Mouse (Mus musculus) kidney, adult 2 months (tissue): ENCODE results near the gene Phpt1. TPM values are rescaled to one million over a fixed set of nuclear protein-coding genes. Genes with fewer than 3 reads are reported as not detected.

Experiments
- DNase-seq: peaks from one replicate; pipeline ENCODE4 v3.0.0; 2021
- H3K27ac ChIP-seq: fragments of 200-500 bp; 2 replicates; pipeline ENCODE4 v1.5.1; 2012; ENCODE audit warnings: low read depth, low read length, control low read depth, inconsistent platforms; ENCODE audit not compliant: insufficient read depth
- H3K27me3 ChIP-seq: fragments of 200-500 bp; replicated peaks from 2 replicates; pipeline ENCODE4 v1.6.1; 2012; ENCODE audit warnings: mild to moderate bottlenecking, moderate library complexity, low read length, inconsistent platforms; ENCODE audit not compliant: control insufficient read depth, insufficient read depth
- H3K36me3 ChIP-seq: fragments of 200-500 bp; 2 replicates; pipeline ENCODE4 v1.6.1; 2012; ENCODE audit warnings: mild to moderate bottlenecking, moderate library complexity, low read length, inconsistent platforms; ENCODE audit not compliant: control insufficient read depth, insufficient read depth
- H3K4me1 ChIP-seq: fragments of 200-500 bp; 2 replicates; pipeline ENCODE4 v1.6.1; 2011; ENCODE audit warnings: low read length; ENCODE audit not compliant: control insufficient read depth, insufficient read depth
- H3K4me3 ChIP-seq: fragments of 200-500 bp; 2 replicates; pipeline ENCODE4 v1.5.1; 2011; ENCODE audit warnings: mild to moderate bottlenecking, low read depth, low read length, control low read depth; ENCODE audit not compliant: insufficient read depth
- CTCF ChIP-seq: fragments of 200-500 bp; conservative IDR thresholded peaks from 2 replicates; pipeline ENCODE4 v1.5.1; 2011; ENCODE audit warnings: low read depth, mild to moderate bottlenecking, control low read depth, low read length, moderate library complexity, mixed read lengths; ENCODE audit not compliant: insufficient read depth, insufficient read length
- POLR2A ChIP-seq: fragments of 200-500 bp; IDR thresholded peaks from one replicate; pipeline ENCODE4 v1.6.1; 2011; ENCODE audit warnings: low read depth, low read length, control low read depth
- WGBS: fragments of 180-500 bp; shearing (Covaris S2); methylation state at CpG from one replicate; pipeline ENCODE4 v1.1.7; 2018; 5-methylcytosine and 5-hydroxymethylcytosine counted together
- polyA plus RNA-seq: library from polyadenylated mRNA; depleted of rRNA; stranded (reverse); fragments of >200 nt; gene quantifications from 2 replicates; pipeline ENCODE4 v1.2.3, GENCODE M21; 2012

Phpt1 gene
- polyA plus RNA-seq, 1 experiment: 92.3 TPM

- H3K4me1 ChIP-seq: peaks cover 4% of the 10 kb centered on the region
- H3K27ac ChIP-seq: no peak overlapping the region
- no peaks in the 10 kb centered on the region; the same call in 1 of the 2 replicates for H3K36me3 ChIP-seq
- TF ChIP-seq CTCF (no peak), POLR2A (no peak)
- peaks cover 7% of the 10 kb centered on the region for H3K27me3 ChIP-seq
- 50% methylated on average over 12 of the region's 12 CpGs for WGBS
- DNase-seq: no peak
- H3K4me3 ChIP-seq: no peak overlapping the region
These were observed 7.6 kb upstream of the Phpt1 start for GRCm38 (mm10) chr2:25582466-25583119.

GRCm38 (mm10) chr2:25581901-25582301 is 6.9 kb upstream of the Phpt1 start:
- TF ChIP-seq CTCF: no peak
- no peak for TF ChIP-seq POLR2A
- peaks cover 10% of the 10 kb centered on the region for H3K27me3 ChIP-seq
- no peak for DNase-seq
- 16% methylated on average over 6 of the region's 6 CpGs for WGBS
- H3K4me3 ChIP-seq: no peak overlapping the region
- no peaks in the 10 kb centered on the region for H3K36me3 ChIP-seq
- peaks cover 4% of the 10 kb centered on the region for H3K4me1 ChIP-seq
- H3K27ac ChIP-seq: no peak overlapping the region

DNA sequence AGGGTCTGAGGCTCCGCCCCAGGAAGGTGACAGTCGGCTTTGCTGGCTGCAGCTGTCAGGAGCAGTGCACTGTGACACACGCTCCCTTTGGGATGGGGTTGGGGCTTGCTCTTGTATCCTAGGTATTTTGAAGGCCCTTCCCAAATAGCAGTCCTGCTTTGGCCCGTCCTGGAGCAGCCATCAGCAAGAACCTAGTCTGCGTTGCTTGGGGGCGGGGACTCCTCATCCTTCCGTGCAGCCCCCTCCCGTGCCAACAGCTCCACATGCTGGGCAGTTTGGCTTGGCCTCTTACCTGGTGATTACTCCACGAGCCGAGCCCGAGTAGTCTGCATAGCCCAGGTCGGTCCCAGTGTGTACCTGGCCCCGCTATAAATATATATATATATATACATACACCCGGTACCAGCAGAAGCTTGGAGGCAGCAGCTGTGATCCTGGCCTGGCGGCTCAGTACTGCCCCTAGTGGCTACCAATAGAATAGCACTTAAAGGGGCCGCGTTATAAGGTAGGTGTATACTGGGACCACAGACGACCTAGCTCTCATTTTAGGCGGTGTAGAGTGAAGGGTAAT is 6.4 kb upstream of the Phpt1 start, which contains the start of gene Ajm1:
Gene Ajm1, minus strand, starts transcription at position 464 of the 571 bp plus-strand sequence.
- Histone ChIP-seq H3K4me1 (peaks cover 4% of the 10 kb centered on the region), H3K27ac (no peak within 1 kb of the TSS), H3K27me3 (peaks cover 10% of the 10 kb centered on the region), H3K4me3 (peak within 1 kb of the TSS; percentile 12; the same call in 1 of the 2 replicates), H3K36me3 (no peaks in the 10 kb centered on the region)
- TF ChIP-seq CTCF (peak; percentile 81), POLR2A (no peak)
- WGBS: 3% methylated on average over 19 of the region's 19 CpGs
- peak; percentile 69 for DNase-seq

- Histone ChIP-seq H3K27me3 (peaks cover 10% of the 10 kb centered on the region), H3K4me3 (no peak overlapping the region), H3K4me1 (peaks cover 6% of the 10 kb centered on the region), H3K27ac (no peak overlapping the region), H3K36me3 (no peaks in the 10 kb centered on the region)
- DNase-seq: no peak
- 23% methylated on average over 6 of the region's 6 CpGs for WGBS
- TF ChIP-seq CTCF (no peak), POLR2A (no peak)
These were observed 5.6 kb upstream of the Phpt1 start for GRCm38 (mm10) chr2:25580621-25581101.

GRCm38 (mm10) chr2:25579737-25580460 is 4.9 kb upstream of the Phpt1 start:
- 5% methylated on average over 27 of the region's 27 CpGs for WGBS
- Histone ChIP-seq H3K4me3 (no peak overlapping the region), H3K4me1 (peaks cover 10% of the 10 kb centered on the region), H3K27me3 (peaks cover 10% of the 10 kb centered on the region), H3K36me3 (no peaks in the 10 kb centered on the region), H3K27ac (no peak overlapping the region)
- TF ChIP-seq CTCF (peak; percentile 67), POLR2A (no peak)
- DNase-seq: peak; percentile 58

DNA sequence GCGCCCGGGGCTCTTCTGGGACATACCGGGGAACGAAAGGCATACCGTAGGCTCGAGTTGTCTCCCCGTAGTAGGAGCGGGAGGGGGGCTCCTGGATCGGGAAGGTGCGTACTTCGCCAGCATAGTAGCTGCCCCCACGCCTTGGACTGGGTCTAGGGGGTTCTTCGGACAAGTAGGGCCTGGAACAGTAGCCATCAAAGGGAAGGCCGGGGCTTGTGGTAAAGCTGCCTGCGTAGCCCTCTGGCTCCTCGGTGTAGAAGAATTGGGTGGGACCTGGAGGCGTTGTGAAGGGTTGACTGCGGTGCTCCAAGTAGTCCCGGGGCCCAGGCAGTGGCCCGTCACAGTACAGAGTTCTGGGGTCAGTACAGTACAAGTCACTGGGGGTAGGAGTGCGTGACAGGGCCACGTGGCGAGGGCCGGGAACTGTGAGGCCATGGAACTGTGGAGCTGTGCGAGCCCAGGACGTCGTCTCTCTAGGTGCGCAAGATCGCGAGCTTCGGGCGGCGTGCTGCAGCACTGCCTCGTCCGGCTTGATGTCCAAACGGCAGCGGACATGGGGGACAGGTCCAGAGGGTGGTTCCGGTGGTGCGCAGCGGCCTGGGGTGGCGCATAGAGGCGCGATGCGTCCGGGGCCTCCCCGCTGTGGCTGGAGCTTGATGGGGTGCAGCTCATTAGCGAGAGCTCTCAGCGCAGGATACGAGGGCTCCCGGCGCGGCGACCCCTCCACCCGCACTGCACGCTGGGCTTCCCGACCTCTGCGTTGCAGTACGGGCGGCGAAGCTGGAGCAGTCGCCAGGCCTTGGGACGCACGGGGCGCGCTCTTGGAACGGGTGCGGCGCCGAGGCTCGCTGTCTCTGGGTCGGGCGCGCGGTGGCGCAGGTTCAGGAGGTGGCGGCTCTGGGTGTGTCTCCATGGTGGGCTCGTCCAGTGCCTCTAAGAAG is 4.0 kb upstream of the Phpt1 start:
- H3K27me3 ChIP-seq: peaks cover 10% of the 10 kb centered on the region

More for the DNA sequence above, 4.0 kb upstream of the Phpt1 start:
- peaks cover 10% of the 10 kb centered on the region for H3K4me1 ChIP-seq
- no peak overlapping the region for H3K4me3 ChIP-seq
- H3K36me3 ChIP-seq: no peaks in the 10 kb centered on the region
- no peak for TF ChIP-seq CTCF
- TF ChIP-seq POLR2A: no peak
- H3K27ac ChIP-seq: no peak overlapping the region
- 6% methylated on average over 77 of the region's 77 CpGs for WGBS
- DNase-seq: no peak
